Mouse (Mus musculus) G1E (cell line): Measurements from ENCODE around the gene Ccdc146.

Experiments used
- CTCF ChIP-seq: IDR thresholded peaks from 2 replicates; pipeline ENCODE4 v1.5.1; 2012; ENCODE audit warnings: low read depth, low read length, inconsistent platforms, mixed read lengths
- GATA1 ChIP-seq: IDR thresholded peaks from 2 replicates; pipeline ENCODE4 v1.6.1; 2012; ENCODE audit warnings: borderline replicate concordance, low read length, inconsistent platforms, mixed read lengths
- POLR2AphosphoS5 ChIP-seq: IDR thresholded peaks from 2 replicates; pipeline ENCODE4 v1.6.1; 2012; ENCODE audit warnings: low read depth, low read length, inconsistent platforms; ENCODE audit not compliant: insufficient replicate concordance
- TAL1 ChIP-seq: conservative IDR thresholded peaks from 2 replicates; pipeline ENCODE4 v1.6.1; 2012; ENCODE audit warnings: low read depth, low read length, inconsistent platforms, mixed read lengths

DNA sequence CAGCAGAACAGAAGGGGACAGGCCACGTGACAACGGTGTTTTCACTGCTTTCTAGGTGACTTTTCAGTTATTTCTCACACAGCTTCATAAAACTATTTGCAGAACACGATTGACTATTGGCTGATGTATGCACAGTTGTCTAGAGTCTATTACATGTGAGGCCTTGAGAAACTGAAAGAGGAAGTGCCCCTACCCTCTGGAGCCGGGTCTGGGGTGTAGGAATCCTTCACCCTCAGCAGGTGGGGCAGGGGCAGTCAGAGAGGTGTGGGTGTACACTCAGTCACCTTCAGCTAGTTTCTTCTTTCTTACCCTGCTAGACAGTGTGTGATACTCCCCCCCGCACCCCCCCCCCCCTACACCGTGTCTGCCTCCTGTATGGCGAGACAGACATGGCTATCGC lies 128.8 kb downstream of the Ccdc146 start:
- no peak for TF ChIP-seq CTCF
- TF ChIP-seq GATA1: no peak
- no peak for TF ChIP-seq TAL1
- no peak for TF ChIP-seq POLR2AphosphoS5
